In genomic region chr2:18235524-18235923, GRCm38 (mm10) we compare ENCODE assay signal across 24 mouse cellular contexts.
"Had no signal": no experiment of that assay in that cellular context is flagged by ENCODE, and none has a peak within 500 bp of the region (broad histone marks: within the 10 kb centered on the region; RNA-seq: fewer than 3 reads in every experiment).

No protein-coding gene starts in this region.

- H3K9me3 ChIP-seq: intestine, embryonic 15.5 days; kidney, embryonic 15.5 days; limb, embryonic 12.5 days; limb, embryonic 15.5 days; megakaryocyte, embryonic 14.5 days; midbrain, embryonic 12.5 days; midbrain, embryonic 15.5 days; neural tube, embryonic 13.5 days; stomach, embryonic 15.5 days had no signal

- H3K27ac ChIP-seq: intestine, embryonic 15.5 days; kidney, embryonic 15.5 days; left cerebral cortex, adult 2 months; limb, embryonic 12.5 days; limb, embryonic 15.5 days; liver, embryonic 14.5 days; macrophage; midbrain, embryonic 12.5 days; midbrain, embryonic 15.5 days; neural tube, embryonic 13.5 days; stomach, embryonic 15.5 days had no signal

- H3K27me3 ChIP-seq: intestine, embryonic 15.5 days; kidney, embryonic 15.5 days; limb, embryonic 12.5 days; limb, embryonic 15.5 days; megakaryocyte, embryonic 14.5 days; midbrain, embryonic 12.5 days; midbrain, embryonic 15.5 days; neural tube, embryonic 13.5 days; stomach, embryonic 15.5 days had no signal

- H3K4me2 ChIP-seq: intestine, embryonic 15.5 days; kidney, embryonic 15.5 days; limb, embryonic 12.5 days; limb, embryonic 15.5 days; midbrain, embryonic 12.5 days; midbrain, embryonic 15.5 days; neural tube, embryonic 13.5 days; stomach, embryonic 15.5 days had no signal

- H3K4me3 ChIP-seq: intestine, embryonic 15.5 days; kidney, embryonic 15.5 days; left cerebral cortex, adult 2 months; limb, embryonic 12.5 days; limb, embryonic 15.5 days; megakaryocyte, embryonic 14.5 days; midbrain, embryonic 12.5 days; midbrain, embryonic 15.5 days; myocyte; neural tube, embryonic 13.5 days; stomach, embryonic 15.5 days had no signal

- H3K36me3 ChIP-seq: intestine, embryonic 15.5 days; kidney, embryonic 15.5 days; limb, embryonic 12.5 days; limb, embryonic 15.5 days; midbrain, embryonic 12.5 days; midbrain, embryonic 15.5 days; neural tube, embryonic 13.5 days; stomach, embryonic 15.5 days had no signal

- DNase-seq: kidney, adult 11 months; kidney, adult 8-10 months; kidney, postnatal 10 days; kidney, postnatal 36 days; layer of hippocampus, postnatal 36 days; left cerebral cortex, postnatal 4 days; lung, adult 2 months; retina, postnatal 1 day; right cerebral cortex, postnatal 25 days; spleen, adult 18-20 months; thymus, postnatal 25 days had no signal

- ATAC-seq: intestine, embryonic 15.5 days; midbrain, embryonic 15.5 days had no signal

- H3K4me1 ChIP-seq: intestine, embryonic 15.5 days; limb, embryonic 15.5 days; stomach, embryonic 15.5 days had no signal

- H3K9ac ChIP-seq: intestine, embryonic 15.5 days; kidney, embryonic 15.5 days; limb, embryonic 12.5 days; limb, embryonic 15.5 days; liver, embryonic 14.5 days; midbrain, embryonic 12.5 days; midbrain, embryonic 15.5 days; neural tube, embryonic 13.5 days; stomach, embryonic 15.5 days had no signal
